Mouse (Mus musculus) hindbrain, postnatal 0 days (tissue): Measurements from ENCODE around the gene Tmem220. TPM values are rescaled to one million over a fixed set of nuclear protein-coding genes. Genes with fewer than 3 reads are reported as not detected.

Experiments
- ATAC-seq: fragments of 200-750 bp; cut with Nextera tagmentation; 2 replicates; pipeline ENCODE4 v1.8.0; 2017; ENCODE audit warnings: mild to moderate bottlenecking, moderate TSS enrichment, moderate library complexity
- DNase-seq: peaks from one replicate; pipeline ENCODE4 v3.0.0-alpha.2; 2015; ENCODE audit warnings: low spot score
- H3K27ac ChIP-seq: fragments of 300-500 bp; sonication (generic); 2 replicates; pipeline ENCODE4 v1.5.1; 2014; ENCODE audit warnings: mild to moderate bottlenecking
- H3K27me3 ChIP-seq: fragments of 300-500 bp; sonication (generic); 2 replicates; pipeline ENCODE4 v1.6.1; 2014; ENCODE audit warnings: low read length, mixed read lengths; ENCODE audit not compliant: insufficient read depth
- H3K36me3 ChIP-seq: fragments of 300-500 bp; sonication (generic); 2 replicates; pipeline ENCODE4 v1.6.1; 2014; ENCODE audit warnings: low read length, mixed read lengths; ENCODE audit not compliant: insufficient read depth
- H3K4me1 ChIP-seq: fragments of 300-500 bp; sonication (generic); 2 replicates; pipeline ENCODE4 v1.6.1; 2014; ENCODE audit warnings: antibody characterized with exemption, low read length, mixed read lengths; ENCODE audit not compliant: insufficient read depth
- H3K4me2 ChIP-seq: fragments of 300-500 bp; sonication (generic); 2 replicates; pipeline ENCODE4 v1.6.1; 2014; ENCODE audit warnings: low read depth, mild to moderate bottlenecking, low read length, moderate library complexity, mixed read lengths
- H3K4me3 ChIP-seq: fragments of 300-500 bp; sonication (generic); 2 replicates; pipeline ENCODE4 v1.5.1; 2014; ENCODE audit warnings: low read length
- H3K9ac ChIP-seq: fragments of 300-500 bp; sonication (generic); replicated peaks from 2 replicates; pipeline ENCODE4 v1.6.1; 2014; ENCODE audit warnings: mild to moderate bottlenecking, low read length, moderate library complexity, mixed read lengths
- H3K9me3 ChIP-seq: fragments of 300-500 bp; sonication (generic); 2 replicates; pipeline ENCODE4 v1.6.1; 2016; ENCODE audit warnings: low read length, mixed read lengths
- CTCF ChIP-seq: IDR thresholded peaks from 2 replicates; pipeline ENCODE4 v1.5.1; 2016; ENCODE audit warnings: antibody characterized with exemption, control low read depth, low read depth
- WGBS: fragments of 180-500 bp; shearing (Covaris S2); extraction: QIAGEN DNeasy Blood & Tissue Kit; methylation state at CpG from one replicate; pipeline ENCODE4 v1.1.7; 2014; 5-methylcytosine and 5-hydroxymethylcytosine counted together
- polyA plus RNA-seq: library from polyadenylated mRNA; unstranded; fragments of >200 nt; fragmentation: Nextera tagmentation; extraction: Ambion mirVana; gene quantifications from 2 replicates; pipeline ENCODE4 v1.2.1, GENCODE M21; 2015
- total RNA-seq: library from RNA; depleted of rRNA; stranded (reverse); fragments of >200 nt; gene quantifications from 2 replicates; pipeline ENCODE4 v1.2.3, GENCODE M21; 2014; rRNA removed

Gene Tmem220
- total RNA-seq = 0.26 TPM in 1 of 2 replicates, not detected in the other
- polyA plus RNA-seq = 0.97 and 1.1 TPM in 2 replicates

DNA sequence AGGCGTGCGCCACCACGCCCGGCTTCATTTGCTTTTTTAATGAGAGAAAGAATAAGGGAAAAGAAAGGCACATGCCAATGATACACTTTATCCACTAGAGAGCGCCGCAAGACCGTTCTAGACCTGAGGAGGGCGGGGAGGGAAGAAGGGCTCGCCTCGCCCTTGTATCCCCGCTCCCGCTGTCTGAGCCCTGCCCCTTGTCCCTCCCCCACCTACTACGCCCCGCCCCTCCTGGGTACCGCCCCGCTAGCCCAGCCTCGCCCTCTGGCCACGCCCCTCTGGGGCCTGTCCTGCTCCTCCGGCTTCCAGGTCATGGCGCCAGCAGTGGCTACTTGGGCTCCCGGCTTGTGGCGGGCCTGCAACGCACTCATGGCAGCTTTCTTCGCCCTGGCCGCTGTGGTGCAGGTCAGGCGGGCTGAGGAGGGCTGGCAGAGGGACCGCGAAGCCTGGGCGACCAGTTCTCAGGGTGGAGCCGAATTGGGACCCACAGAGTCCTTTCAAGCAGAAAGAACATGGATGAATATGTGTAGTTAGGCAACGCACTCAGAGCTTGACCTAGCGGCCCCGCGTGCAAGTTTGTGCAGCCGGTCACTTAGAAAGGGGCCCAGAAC is at the start of gene Tmem220:
Gene Tmem220 (plus strand): TSS at position 288 of the 611 bp plus-strand sequence.
- 3% methylated on average over 35 of the region's 35 CpGs for WGBS
- Histone ChIP-seq H3K4me2 (peak within 1 kb of the TSS; percentile 74), H3K9me3 (no peaks in the 10 kb centered on the region), H3K27ac (peak within 1 kb of the TSS; percentile 36; the same call in 1 of the 2 replicates), H3K36me3 (no peaks in the 10 kb centered on the region), H3K4me3 (peak within 1 kb of the TSS; percentile 43), H3K9ac (peak within 1 kb of the TSS; percentile 44; the same call in 1 of the 2 replicates), H3K4me1 (no peaks in the 10 kb centered on the region; the same call in 1 of the 2 replicates), H3K27me3 (no peaks in the 10 kb centered on the region)
- peak; percentile 82 for TF ChIP-seq CTCF
- peak; percentile 94 for DNase-seq
- ATAC-seq = peak; percentile 98

- TF ChIP-seq CTCF = no peak
- no peak overlapping the region for H3K4me2 ChIP-seq
- no peak for ATAC-seq
- 94% methylated on average over 7 of the region's 7 CpGs for WGBS
- H3K4me3 ChIP-seq = no peak overlapping the region
- no peaks in the 10 kb centered on the region for H3K27me3 ChIP-seq
- H3K36me3 ChIP-seq = no peaks in the 10 kb centered on the region
- H3K9ac ChIP-seq = no peak overlapping the region
- no peak for DNase-seq
- peaks cover 4% of the 10 kb centered on the region; the same call in 1 of the 2 replicates for H3K9me3 ChIP-seq
- no peak overlapping the region for H3K27ac ChIP-seq
- no peaks in the 10 kb centered on the region for H3K4me1 ChIP-seq
These were observed 49.2 kb upstream of the Tmem220 start for GRCm38 (mm10) chr11:66975606-66976330.

DNA sequence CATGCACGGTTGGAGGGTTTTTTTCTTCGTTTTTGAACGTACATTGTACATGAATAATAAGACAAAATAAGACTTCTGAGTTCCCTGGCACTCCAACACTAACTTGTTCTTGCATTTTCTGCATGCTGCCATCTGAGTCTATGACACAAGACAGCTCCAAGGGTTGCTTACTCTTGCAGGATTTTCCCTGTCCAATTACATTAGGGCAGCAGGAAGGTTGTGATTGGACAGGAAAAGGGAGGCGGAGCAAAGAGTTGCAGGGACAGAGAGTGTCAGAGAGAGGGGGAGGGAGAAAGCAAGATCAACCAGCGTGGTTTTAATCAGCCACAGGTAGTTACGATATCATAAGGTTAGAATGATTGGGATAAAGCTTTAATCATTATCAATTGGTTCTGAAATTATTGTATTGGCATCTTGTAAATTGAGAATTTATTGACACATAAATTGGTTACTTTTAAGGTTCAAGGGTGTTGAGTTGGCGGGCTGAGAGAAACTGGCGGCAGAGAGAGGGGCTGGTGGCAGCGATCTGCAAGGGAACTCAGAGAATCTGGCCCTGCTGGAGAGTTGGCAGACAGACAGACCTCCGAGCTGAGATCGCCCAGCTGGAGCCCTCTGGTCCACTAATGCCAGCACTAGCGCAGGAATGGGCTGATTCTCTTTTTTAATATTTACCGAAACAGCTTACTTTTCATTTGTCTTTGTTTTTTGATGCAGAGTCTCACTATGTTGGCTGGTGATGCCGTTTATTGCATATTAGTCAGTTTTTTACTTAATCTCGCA is 43.4 kb upstream of the Tmem220 start:
- TF ChIP-seq CTCF = no peak
- 67% methylated on average over 15 of the region's 15 CpGs for WGBS
- Histone ChIP-seq H3K4me3 (no peak overlapping the region), H3K4me1 (no peaks in the 10 kb centered on the region), H3K4me2 (no peak overlapping the region), H3K27me3 (no peaks in the 10 kb centered on the region), H3K27ac (no peak overlapping the region), H3K9me3 (no peaks in the 10 kb centered on the region), H3K9ac (no peak overlapping the region), H3K36me3 (no peaks in the 10 kb centered on the region)
- ATAC-seq = no peak
- DNase-seq = peak; percentile 19

DNA sequence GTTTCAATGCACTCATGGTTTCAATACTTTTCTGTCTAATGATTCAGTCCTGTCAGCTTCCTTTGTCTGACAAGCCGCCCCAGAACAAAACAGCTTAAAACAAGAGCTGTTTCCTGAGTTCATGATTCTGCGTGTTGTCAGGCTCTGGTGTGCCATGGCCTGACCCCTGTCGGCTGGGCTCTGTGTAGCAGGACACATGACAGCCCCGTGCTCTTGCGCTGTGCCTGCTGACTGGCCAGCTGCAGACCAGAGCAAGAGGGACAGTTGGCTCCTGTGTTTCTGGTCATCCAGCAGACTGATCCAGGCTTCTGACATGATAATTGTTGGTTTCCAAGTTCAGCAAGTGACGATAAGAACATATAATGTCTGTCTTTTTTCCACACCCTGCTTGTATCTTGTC is 42.2 kb upstream of the Tmem220 start:
- Histone ChIP-seq H3K4me2 (no peak overlapping the region), H3K4me3 (no peak overlapping the region), H3K36me3 (no peaks in the 10 kb centered on the region), H3K27ac (no peak overlapping the region), H3K9me3 (no peaks in the 10 kb centered on the region), H3K27me3 (no peaks in the 10 kb centered on the region), H3K9ac (no peak overlapping the region), H3K4me1 (no peaks in the 10 kb centered on the region)
- ATAC-seq (peak; percentile 61; the same call in 1 of the 2 replicates), DNase-seq (peak; percentile 57)
- 33% methylated on average over 6 of the region's 6 CpGs for WGBS
- peak; percentile 72 for TF ChIP-seq CTCF

DNA sequence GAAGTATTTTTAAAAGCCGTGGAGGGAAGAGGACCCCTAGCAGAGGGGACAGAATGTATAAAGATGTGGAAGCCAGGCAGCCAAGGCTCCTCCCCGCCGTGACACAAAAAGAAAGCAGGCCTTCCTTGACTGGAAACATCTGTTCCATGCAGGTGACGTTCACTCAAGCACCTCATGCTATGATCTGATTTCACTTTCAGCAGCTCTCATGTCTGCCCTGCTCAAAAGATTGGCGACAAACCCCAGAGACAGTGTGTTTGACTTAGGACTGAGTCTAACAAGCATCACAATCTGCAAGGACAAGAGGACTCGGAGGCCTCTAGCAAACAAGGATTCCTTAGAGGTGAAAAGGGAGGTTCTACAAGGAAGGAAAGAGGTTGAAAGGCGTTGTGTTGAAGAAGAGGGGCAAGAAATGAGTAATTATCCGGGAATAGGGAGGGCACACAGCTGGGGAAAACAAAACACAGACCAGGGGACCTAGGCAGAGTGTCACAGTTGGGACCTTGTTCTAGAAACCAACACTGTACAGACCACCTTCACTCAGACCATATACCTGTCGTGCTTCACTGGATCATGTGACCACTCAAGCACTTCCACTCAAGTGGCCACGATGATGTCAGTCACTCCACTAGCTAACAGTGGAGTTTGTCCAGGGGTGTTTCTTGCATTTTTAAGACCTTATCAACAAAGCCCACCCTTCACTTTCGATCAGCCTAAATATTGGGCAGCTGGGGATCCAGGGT is 41.4 kb upstream of the Tmem220 start:
- Histone ChIP-seq H3K4me1 (no peaks in the 10 kb centered on the region), H3K27me3 (no peaks in the 10 kb centered on the region), H3K9ac (no peak overlapping the region), H3K9me3 (no peaks in the 10 kb centered on the region), H3K4me2 (no peak overlapping the region; the same call in 1 of the 2 replicates), H3K4me3 (no peak overlapping the region), H3K36me3 (no peaks in the 10 kb centered on the region), H3K27ac (peak overlapping the region; percentile 72)
- no peak for ATAC-seq
- 73% methylated on average over 11 of the region's 11 CpGs for whole genome bisulfite sequencing
- no peak for DNase-seq
- no peak for TF ChIP-seq CTCF
